ENCODE assay signal across 1 mouse cellular context in the genomic region with DNA sequence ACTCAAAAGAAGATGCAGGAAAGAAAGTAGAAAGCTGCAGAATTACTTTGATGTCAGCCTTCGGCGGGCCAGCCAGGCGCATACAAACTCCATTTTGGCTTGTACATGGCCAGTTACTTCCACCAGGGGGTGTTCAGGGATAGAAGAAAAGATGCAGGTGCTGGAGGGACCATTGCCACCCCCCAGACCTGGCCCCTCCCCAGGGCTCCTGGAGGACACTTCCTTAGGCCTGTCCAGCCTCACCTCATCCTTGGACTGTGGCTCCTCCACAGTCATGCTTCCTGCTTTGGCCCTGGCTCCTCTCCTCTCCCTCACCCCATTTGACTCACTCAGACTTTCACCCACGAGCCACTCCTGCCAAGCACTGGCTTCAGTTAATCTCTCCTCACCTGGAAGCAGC.
A peak's percentile ranks its signal among the peaks of the same experiment; 100 is the strongest.
TF ChIP-seq lines count a peak whose summit lies in the region.

No protein-coding gene starts in this region.

TF ChIP-seq in CH12.LX, 34 proteins besides CTCF, POLR2A, EP300 and RAD21 (continued from another document):
- TF ChIP-seq SMC3 (IDR thresholded peaks at IDR 0.05; ENCODE audit: low read depth, low read length) (peak; percentile 85), JUN (IDR thresholded peaks at IDR 0.05; ENCODE audit: insufficient read depth, low read depth, low read length) (no peak), ETS1 (conservative IDR thresholded peaks at IDR 0.05; ENCODE audit: low read depth, low read length) (no peak), GABPA (IDR thresholded peaks at IDR 0.05; ENCODE audit: insufficient replicate concordance, low read depth, low read length) (no peak), E2F4 (IDR thresholded peaks at IDR 0.05; ENCODE audit: insufficient replicate concordance, low read depth, low read length) (no peak), MAX (IDR thresholded peaks at IDR 0.05; ENCODE audit: low read length) (no peak), MYC (IDR thresholded peaks at IDR 0.05; ENCODE audit: low read depth, low read length) (no peak), UBTF (IDR thresholded peaks at IDR 0.05; ENCODE audit: low read depth, low read length) (no peak)
